Mouse (Mus musculus): ENCODE results near the gene Slc25a51.

DNA sequence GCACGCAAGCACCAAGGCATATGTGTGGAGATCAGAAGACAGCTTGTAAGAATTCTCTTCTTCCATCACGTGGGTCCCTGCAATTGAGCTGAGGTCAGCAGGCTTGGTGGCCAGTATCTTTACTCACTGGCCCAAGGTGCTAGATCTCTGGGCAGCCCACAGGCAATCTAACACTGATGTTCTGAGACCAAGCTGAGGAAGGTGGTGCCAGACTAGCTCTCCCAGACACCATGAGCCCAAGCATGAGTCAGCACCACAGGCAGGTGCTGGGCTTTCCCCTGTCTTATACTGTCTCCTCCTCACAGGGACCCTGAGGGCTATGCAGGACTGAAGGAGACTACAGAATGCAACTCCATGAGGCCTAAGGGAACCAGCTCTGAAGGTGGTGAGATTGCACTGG, 49.0 kb upstream of the Slc25a51 start:
- TF ChIP-seq CTCF (conservative IDR thresholded peaks at IDR 0.05; ENCODE audit: low read length) (no peak), POU5F1 (IDR thresholded peaks at IDR 0.05; ENCODE audit: borderline replicate concordance, low read length) (no peak)

Measured in E14TG2a.4 (cell line).